Mouse (Mus musculus) lung, adult 2 months (tissue): ENCODE data around the gene Idnk.

Experiments
- CTCF ChIP-seq: fragments of 200-500 bp; IDR thresholded peaks from 2 replicates; pipeline ENCODE4 v1.5.1; 2011; ENCODE audit warnings: mild to moderate bottlenecking, low read length, control low read depth; ENCODE audit not compliant: insufficient read depth
- POLR2A ChIP-seq: fragments of 200-500 bp; IDR thresholded peaks from 2 replicates; pipeline ENCODE4 v1.6.1; 2011; ENCODE audit warnings: low read depth, mild to moderate bottlenecking, control low read depth, low read length, borderline replicate concordance; ENCODE audit errors: extremely low read depth

- no peak for TF ChIP-seq CTCF
- TF ChIP-seq POLR2A: no peak
Measured at GRCm38 (mm10) chr13:58197981-58198640, 40.7 kb downstream of the Idnk start.
